Mouse (Mus musculus): ENCODE measurements around the gene Itpkc.
A peak's percentile ranks its signal among the peaks of the same experiment; 100 is the strongest.

DNA sequence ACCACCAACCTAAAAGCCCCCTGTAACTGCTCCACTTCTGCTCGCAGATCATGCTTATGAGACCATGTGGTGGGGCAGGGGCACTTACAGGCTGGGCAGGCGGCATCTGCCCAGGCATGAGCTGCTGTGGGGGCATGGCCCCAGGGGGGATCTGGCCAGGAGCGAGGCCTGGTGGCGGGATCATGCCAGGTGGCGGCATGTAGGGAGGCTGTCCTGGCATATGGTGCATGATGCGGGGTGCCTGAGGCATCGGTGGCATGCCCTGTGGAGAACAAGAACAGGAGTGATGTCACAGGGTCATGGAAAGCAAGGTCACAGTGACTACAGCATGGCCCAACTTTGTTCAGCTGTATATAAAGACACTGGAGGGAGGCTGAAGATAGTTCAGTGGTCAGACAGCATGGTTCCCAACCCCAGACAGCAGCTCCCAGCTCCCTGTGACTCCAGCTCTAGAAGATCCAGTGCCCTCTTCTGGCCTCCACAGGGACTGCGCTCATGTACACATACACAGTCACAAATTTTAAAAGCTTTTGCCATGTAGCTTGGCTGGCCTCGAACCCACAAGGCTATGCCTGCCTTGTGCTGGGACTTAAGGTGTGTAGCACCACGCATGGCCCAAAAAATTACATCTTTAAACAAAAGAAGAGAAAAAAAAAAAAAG lies 39.1 kb downstream of the Itpkc start:
- TF ChIP-seq EP300 (IDR thresholded peaks at IDR 0.05; ENCODE audit: low read depth) (no peak), CTCF (IDR thresholded peaks at IDR 0.05; ENCODE audit: low read depth) (peak; percentile 58)

All from liver, embryonic 14.5 days (tissue).